Mouse (Mus musculus): ENCODE data around the gene Mamstr.

Mamstr gene

GRCm38 (mm10) chr7:45639561-45640027 lies at the start of gene Mamstr:
Gene Mamstr, plus strand, starts transcription at chr7:45639977.
- DNase-seq (ENCODE audit: low read depth, low spot score) = no peak

GRCm38 (mm10) chr7:45590874-45591273 lies 48.9 kb upstream of the Mamstr start:
- no peak for DNase-seq (ENCODE audit: low read depth, low spot score)

- DNase-seq (ENCODE audit: low read depth, low spot score) = no peak
Observed at GRCm38 (mm10) chr7:45591880-45592279, 47.9 kb upstream of the Mamstr start.

GRCm38 (mm10) chr7:45593118-45593815 lies 46.5 kb upstream of the Mamstr start:
- peak; percentile 59 for DNase-seq (ENCODE audit: low read depth, low spot score)

- DNase-seq (ENCODE audit: low read depth, low spot score) = peak; percentile 55
Observed at GRCm38 (mm10) chr7:45595176-45595575, 44.6 kb upstream of the Mamstr start.

- no peak for DNase-seq (ENCODE audit: low read depth, low spot score)
Observed at GRCm38 (mm10) chr7:45596107-45596506, 43.7 kb upstream of the Mamstr start.

GRCm38 (mm10) chr7:45597013-45597412 lies 42.8 kb upstream of the Mamstr start:
- no peak for DNase-seq (ENCODE audit: low read depth, low spot score)

- no peak for DNase-seq (ENCODE audit: low read depth, low spot score)
Observed at GRCm38 (mm10) chr7:45597527-45597926, 42.2 kb upstream of the Mamstr start.

GRCm38 (mm10) chr7:45598960-45599879 lies 40.6 kb upstream of the Mamstr start:
- peak; percentile 49 for DNase-seq (ENCODE audit: low read depth, low spot score)

GRCm38 (mm10) chr7:45605704-45606289 lies 34.0 kb upstream of the Mamstr start:
- DNase-seq (ENCODE audit: low read depth, low spot score) = no peak

- DNase-seq (ENCODE audit: low read depth, low spot score) = no peak
Observed at GRCm38 (mm10) chr7:45609511-45609910, 30.3 kb upstream of the Mamstr start.

- no peak for DNase-seq (ENCODE audit: low read depth, low spot score)
Observed at GRCm38 (mm10) chr7:45616277-45616676, 23.5 kb upstream of the Mamstr start.

GRCm38 (mm10) chr7:45617042-45617695 lies 22.6 kb upstream of the Mamstr start, which contains the start of gene Fut1:
Gene Fut1, plus strand, starts transcription at chr7:45617289.
- DNase-seq (ENCODE audit: low read depth, low spot score) = no peak

- DNase-seq (ENCODE audit: low read depth, low spot score) = no peak
Observed at GRCm38 (mm10) chr7:45618316-45618715, 21.5 kb upstream of the Mamstr start.

GRCm38 (mm10) chr7:45619592-45619991 lies 20.2 kb upstream of the Mamstr start:
- no peak for DNase-seq (ENCODE audit: low read depth, low spot score)

GRCm38 (mm10) chr7:45621443-45621842 lies 18.3 kb upstream of the Mamstr start, which contains the start of gene Izumo1:
Gene Izumo1, plus strand, starts transcription at chr7:45621811.
- DNase-seq (ENCODE audit: low read depth, low spot score) = no peak

GRCm38 (mm10) chr7:45623507-45623906 lies 16.3 kb upstream of the Mamstr start:
- DNase-seq (ENCODE audit: low read depth, low spot score) = no peak

GRCm38 (mm10) chr7:45624718-45625117 lies 15.1 kb upstream of the Mamstr start:
- no peak for DNase-seq (ENCODE audit: low read depth, low spot score)

- no peak for DNase-seq (ENCODE audit: low read depth, low spot score)
Observed at GRCm38 (mm10) chr7:45625481-45625880, 14.3 kb upstream of the Mamstr start.

- DNase-seq (ENCODE audit: low read depth, low spot score) = no peak
Observed at GRCm38 (mm10) chr7:45626571-45627076, 13.2 kb upstream of the Mamstr start.

- no peak for DNase-seq (ENCODE audit: low read depth, low spot score)
Observed at GRCm38 (mm10) chr7:45627261-45627660, 12.5 kb upstream of the Mamstr start, which contains the start of gene Rasip1. Gene Rasip1, plus strand, starts transcription at chr7:45627488.

Data from WW6 (cell line).